Mouse (Mus musculus): Measurements from ENCODE around the gene Ak4. TPM values are rescaled to one million over a fixed set of nuclear protein-coding genes. Genes with fewer than 3 reads are reported as not detected.

The Ak4 gene
- polyA plus RNA-seq, 1 experiment from 2014 or later: 11.9 TPM

GRCm38 (mm10) chr4:101491704-101492103 is 72.6 kb downstream of the Ak4 start:
- 74% methylated on average over 6 of the region's 6 CpGs for WGBS
- DNase-seq (ENCODE audit: low spot score) (no peak), ATAC-seq (replicated peaks; ENCODE audit: low FRiP score) (no peak)
- Histone ChIP-seq H3K27me3 (ENCODE audit: control insufficient read depth, insufficient read depth, low read length) (peaks cover 9% of the 10 kb centered on the region), H3K4me1 (replicated peaks; ENCODE audit: control insufficient read depth, insufficient read depth, low read length) (no peaks in the 10 kb centered on the region; the same call in 1 of the 2 replicates), H3K9me3 (ENCODE audit: control insufficient read depth, low read length) (no peaks in the 10 kb centered on the region), H3K4me3 (ENCODE audit: low read depth, low read length) (no peak overlapping the region), H3K36me3 (ENCODE audit: control insufficient read depth, insufficient read depth, low read length) (no peaks in the 10 kb centered on the region), H3K4me2 (ENCODE audit: low read depth, low read length, severe bottlenecking) (no peak overlapping the region), H3K27ac (ENCODE audit: low read depth, low read length) (no peak overlapping the region), H3K9ac (ENCODE audit: low read length) (no peak overlapping the region)

DNA sequence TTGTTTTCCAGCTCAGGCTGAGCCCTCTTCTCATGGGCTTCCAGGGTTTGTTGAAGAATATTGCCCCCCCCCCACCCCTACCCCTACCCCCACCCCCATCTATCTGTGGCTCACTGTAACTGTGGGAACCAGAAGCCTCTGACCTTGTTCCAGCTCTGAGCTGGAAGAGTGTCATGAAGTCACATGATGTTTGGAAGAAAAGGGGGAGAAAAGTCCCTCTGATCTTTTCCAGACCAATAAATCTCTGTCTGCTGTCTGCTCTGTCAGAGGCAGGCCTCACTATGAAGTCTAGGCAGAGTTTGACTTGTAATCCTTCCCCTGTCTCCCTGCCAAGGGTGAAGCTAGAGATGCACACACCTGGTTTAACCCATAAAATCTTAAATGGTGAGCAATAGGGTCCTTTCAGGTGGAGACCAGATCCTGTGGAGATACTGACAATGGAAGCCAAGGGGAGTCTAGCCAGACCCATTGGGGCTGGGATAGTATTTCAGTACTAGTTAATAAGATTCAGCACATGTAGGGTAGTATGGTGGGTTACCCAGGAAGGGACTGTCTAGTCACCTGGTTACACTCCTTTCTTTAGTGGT is 74.6 kb downstream of the Ak4 start:
- Histone ChIP-seq H3K27me3 (ENCODE audit: control insufficient read depth, insufficient read depth, low read length) (peaks cover 25% of the 10 kb centered on the region), H3K4me3 (ENCODE audit: low read depth, low read length) (no peak overlapping the region), H3K27ac (ENCODE audit: low read depth, low read length) (no peak overlapping the region), H3K36me3 (ENCODE audit: control insufficient read depth, insufficient read depth, low read length) (no peaks in the 10 kb centered on the region), H3K9me3 (ENCODE audit: control insufficient read depth, low read length) (no peaks in the 10 kb centered on the region), H3K4me2 (ENCODE audit: low read depth, low read length, severe bottlenecking) (no peak overlapping the region), H3K4me1 (replicated peaks; ENCODE audit: control insufficient read depth, insufficient read depth, low read length) (peaks cover 4% of the 10 kb centered on the region; the same call in 1 of the 2 replicates), H3K9ac (ENCODE audit: low read length) (no peak overlapping the region)
- DNase-seq (ENCODE audit: low spot score) (no peak), ATAC-seq (replicated peaks; ENCODE audit: low FRiP score) (no peak)

DNA sequence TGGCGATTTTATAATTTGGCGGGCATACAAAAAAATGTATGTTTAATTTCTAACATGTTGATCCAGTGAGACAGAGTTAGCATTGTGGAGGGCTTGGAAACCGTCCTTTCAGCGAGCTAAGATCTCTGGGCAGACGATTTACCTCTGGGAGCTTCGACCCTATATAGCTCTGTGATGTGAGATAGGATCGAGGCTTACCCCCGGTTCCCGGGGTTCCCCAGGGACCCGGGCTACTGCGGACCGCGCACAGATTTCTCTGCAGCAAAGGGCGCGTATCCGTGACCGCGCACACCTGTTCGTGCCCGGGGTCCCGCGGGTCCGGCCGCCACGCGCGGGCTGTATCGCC is 77.1 kb downstream of the Ak4 start:
- ATAC-seq (replicated peaks; ENCODE audit: low FRiP score) (peak; percentile 37; the same call in 1 of the 2 replicates), DNase-seq (ENCODE audit: low spot score) (no peak)
- H3K4me3 ChIP-seq (ENCODE audit: low read depth, low read length): peak overlapping the region; percentile 51
- peak overlapping the region; percentile 41 for H3K9ac ChIP-seq (ENCODE audit: low read length)
- H3K4me1 ChIP-seq (replicated peaks; ENCODE audit: control insufficient read depth, insufficient read depth, low read length): peaks cover 4% of the 10 kb centered on the region; the same call in 1 of the 2 replicates
- H3K9me3 ChIP-seq (ENCODE audit: control insufficient read depth, low read length): no peaks in the 10 kb centered on the region
- H3K27me3 ChIP-seq (ENCODE audit: control insufficient read depth, insufficient read depth, low read length): peaks cover 29% of the 10 kb centered on the region
- no peak overlapping the region for H3K27ac ChIP-seq (ENCODE audit: low read depth, low read length)
- 1% methylated on average over 28 of the region's 28 CpGs for WGBS
- peak overlapping the region; percentile 94 for H3K4me2 ChIP-seq (ENCODE audit: low read depth, low read length, severe bottlenecking)
- H3K36me3 ChIP-seq (ENCODE audit: control insufficient read depth, insufficient read depth, low read length): no peaks in the 10 kb centered on the region

GRCm38 (mm10) chr4:101496534-101497237 is 77.6 kb downstream of the Ak4 start, which contains the start of gene Dnajc6:
Dnajc6 (plus strand) TSS chr4:101496648.
- under 1% methylated on average over 55 of the region's 57 CpGs for WGBS
- peak; percentile 74 for DNase-seq (ENCODE audit: low spot score)
- H3K27me3 ChIP-seq (ENCODE audit: control insufficient read depth, insufficient read depth, low read length): peaks cover 29% of the 10 kb centered on the region
- peak within 1 kb of the TSS; percentile 51 for H3K4me3 ChIP-seq (ENCODE audit: low read depth, low read length)
- H3K9ac ChIP-seq (ENCODE audit: low read length): peak within 1 kb of the TSS; percentile 41
- H3K36me3 ChIP-seq (ENCODE audit: control insufficient read depth, insufficient read depth, low read length): no peaks in the 10 kb centered on the region
- no peaks in the 10 kb centered on the region for H3K9me3 ChIP-seq (ENCODE audit: control insufficient read depth, low read length)
- ATAC-seq (replicated peaks; ENCODE audit: low FRiP score): peak; percentile 76
- H3K27ac ChIP-seq (ENCODE audit: low read depth, low read length): no peak within 1 kb of the TSS
- peak within 1 kb of the TSS; percentile 94 for H3K4me2 ChIP-seq (ENCODE audit: low read depth, low read length, severe bottlenecking)
- H3K4me1 ChIP-seq (replicated peaks; ENCODE audit: control insufficient read depth, insufficient read depth, low read length): peaks cover 4% of the 10 kb centered on the region; the same call in 1 of the 2 replicates

DNA sequence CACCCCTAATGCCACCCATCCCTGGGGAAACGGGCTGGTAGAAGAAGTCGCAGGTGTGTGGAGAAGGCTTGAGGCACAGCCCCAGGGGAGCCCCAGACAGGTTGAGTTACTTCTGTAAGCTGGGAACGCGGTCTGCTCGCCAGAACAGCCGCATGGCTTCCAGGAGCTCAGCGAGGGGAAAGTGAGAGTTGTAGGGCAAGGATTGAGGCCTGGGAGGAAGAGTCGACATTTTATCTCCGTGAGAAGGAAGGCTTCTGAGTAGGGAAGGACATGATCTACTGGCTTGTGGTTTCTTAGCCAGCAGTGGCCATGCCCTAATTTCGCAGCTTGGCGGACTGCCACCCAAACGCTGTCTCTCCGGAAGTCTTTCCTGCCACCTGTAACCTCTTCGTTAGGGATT is 78.3 kb downstream of the Ak4 start:
- H3K4me3 ChIP-seq (ENCODE audit: low read depth, low read length): peak overlapping the region; percentile 51
- WGBS: 5% methylated on average over 14 of the region's 14 CpGs
- no peak overlapping the region; the same call in 1 of the 2 replicates for H3K9ac ChIP-seq (ENCODE audit: low read length)
- H3K4me2 ChIP-seq (ENCODE audit: low read depth, low read length, severe bottlenecking): peak overlapping the region; percentile 94
- H3K27ac ChIP-seq (ENCODE audit: low read depth, low read length): no peak overlapping the region
- H3K27me3 ChIP-seq (ENCODE audit: control insufficient read depth, insufficient read depth, low read length): peaks cover 29% of the 10 kb centered on the region
- DNase-seq (ENCODE audit: low spot score): no peak
- no peak for ATAC-seq (replicated peaks; ENCODE audit: low FRiP score)
- H3K4me1 ChIP-seq (replicated peaks; ENCODE audit: control insufficient read depth, insufficient read depth, low read length): peaks cover 4% of the 10 kb centered on the region; the same call in 1 of the 2 replicates
- no peaks in the 10 kb centered on the region for H3K9me3 ChIP-seq (ENCODE audit: control insufficient read depth, low read length)
- no peaks in the 10 kb centered on the region for H3K36me3 ChIP-seq (ENCODE audit: control insufficient read depth, insufficient read depth, low read length)

DNA sequence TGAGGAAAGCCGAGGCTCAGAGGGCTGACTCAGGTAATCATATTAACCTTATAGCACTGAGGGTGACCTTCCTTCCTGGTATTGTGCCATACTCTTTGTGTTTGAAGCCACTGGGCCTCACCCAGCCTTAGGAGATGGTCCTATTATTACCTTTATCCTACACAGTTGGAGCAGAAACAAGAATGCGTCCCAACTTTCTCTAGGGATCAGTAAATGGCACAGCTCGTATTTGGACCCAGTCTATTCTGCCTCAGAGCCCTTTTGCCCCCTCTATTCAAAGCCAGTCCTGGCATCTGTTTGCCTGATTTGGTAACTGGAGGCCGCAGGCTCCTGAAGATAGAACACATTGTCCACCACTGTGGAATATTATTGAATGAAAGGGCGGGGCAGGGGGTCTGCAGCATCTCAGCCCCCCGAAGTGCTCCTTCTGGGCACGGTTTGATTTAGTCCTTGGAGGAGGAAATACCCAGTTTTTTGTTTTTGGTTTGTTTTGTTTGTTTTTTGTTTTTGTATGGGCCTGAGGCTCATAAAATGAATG is 85.5 kb downstream of the Ak4 start:
- H3K4me2 ChIP-seq (ENCODE audit: low read depth, low read length, severe bottlenecking): no peak overlapping the region
- H3K4me1 ChIP-seq (replicated peaks; ENCODE audit: control insufficient read depth, insufficient read depth, low read length): peaks cover 5% of the 10 kb centered on the region
- ATAC-seq (replicated peaks; ENCODE audit: low FRiP score): 0 out of 2 replicates have a peak, but pooled peaks have one; percentile 6

GRCm38 (mm10) chr4:101505966-101506365 is 86.9 kb downstream of the Ak4 start:
- Histone ChIP-seq H3K27me3 (ENCODE audit: control insufficient read depth, insufficient read depth, low read length) (0 out of 2 replicates have a peak, but pooled peaks cover 3% of the 10 kb centered on the region), H3K4me1 (replicated peaks; ENCODE audit: control insufficient read depth, insufficient read depth, low read length) (peaks cover 5% of the 10 kb centered on the region), H3K4me2 (ENCODE audit: low read depth, low read length, severe bottlenecking) (no peak overlapping the region), H3K9me3 (ENCODE audit: control insufficient read depth, low read length) (no peaks in the 10 kb centered on the region), H3K4me3 (ENCODE audit: low read depth, low read length) (no peak overlapping the region), H3K27ac (ENCODE audit: low read depth, low read length) (no peak overlapping the region), H3K9ac (ENCODE audit: low read length) (no peak overlapping the region), H3K36me3 (ENCODE audit: control insufficient read depth, insufficient read depth, low read length) (no peaks in the 10 kb centered on the region)
- no peak for ATAC-seq (replicated peaks; ENCODE audit: low FRiP score)
- 71% methylated on average over 2 of the region's 2 CpGs for WGBS
- no peak for DNase-seq (ENCODE audit: low spot score)

More for the DNA sequence above, 85.5 kb downstream of the Ak4 start:
- Histone ChIP-seq H3K27ac (ENCODE audit: low read depth, low read length) (no peak overlapping the region), H3K9me3 (ENCODE audit: control insufficient read depth, low read length) (no peaks in the 10 kb centered on the region), H3K36me3 (ENCODE audit: control insufficient read depth, insufficient read depth, low read length) (no peaks in the 10 kb centered on the region), H3K9ac (ENCODE audit: low read length) (no peak overlapping the region), H3K4me3 (ENCODE audit: low read depth, low read length) (no peak overlapping the region), H3K27me3 (ENCODE audit: control insufficient read depth, insufficient read depth, low read length) (0 out of 2 replicates have a peak, but pooled peaks cover 3% of the 10 kb centered on the region)
- no peak for DNase-seq (ENCODE audit: low spot score)
- 22% methylated on average over 7 of the region's 7 CpGs for WGBS

DNA sequence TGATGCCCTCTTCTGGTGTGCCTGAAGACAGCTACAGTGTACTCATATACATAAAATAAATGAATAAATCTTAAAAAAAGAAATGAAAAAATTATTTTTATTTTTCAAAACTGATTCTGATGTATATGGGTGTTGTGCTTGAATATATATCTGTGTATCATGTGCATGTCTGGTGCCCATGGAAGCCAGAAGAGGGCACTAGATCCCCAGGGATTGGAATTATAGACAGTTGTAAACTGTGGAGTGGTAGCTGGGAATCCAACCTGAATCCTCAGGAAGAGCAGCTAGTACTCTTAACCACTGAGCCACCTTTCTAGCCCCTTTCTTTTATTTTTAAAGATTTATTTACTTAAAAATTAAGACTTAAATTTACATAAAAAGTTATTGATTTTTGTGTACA is 87.3 kb downstream of the Ak4 start:
- no peak for ATAC-seq (replicated peaks; ENCODE audit: low FRiP score)
- no peak for DNase-seq (ENCODE audit: low spot score)
- Histone ChIP-seq H3K27ac (ENCODE audit: low read depth, low read length) (no peak overlapping the region), H3K4me3 (ENCODE audit: low read depth, low read length) (no peak overlapping the region), H3K36me3 (ENCODE audit: control insufficient read depth, insufficient read depth, low read length) (no peaks in the 10 kb centered on the region), H3K27me3 (ENCODE audit: control insufficient read depth, insufficient read depth, low read length) (0 out of 2 replicates have a peak, but pooled peaks cover 3% of the 10 kb centered on the region), H3K4me2 (ENCODE audit: low read depth, low read length, severe bottlenecking) (no peak overlapping the region), H3K9me3 (ENCODE audit: control insufficient read depth, low read length) (no peaks in the 10 kb centered on the region), H3K9ac (ENCODE audit: low read length) (no peak overlapping the region), H3K4me1 (replicated peaks; ENCODE audit: control insufficient read depth, insufficient read depth, low read length) (peaks cover 5% of the 10 kb centered on the region)
